Mouse (Mus musculus) monocyte, adult 5-6 weeks (primary cell): ENCODE measurements around the gene Tbl2. TPM values are rescaled to one million over a fixed set of nuclear protein-coding genes. Genes with fewer than 3 reads are reported as not detected.

ENCODE experiments used
- ATAC-seq: fragments of 153-309, 156-312 bp; replicated peaks from 2 replicates; pipeline ENCODE4 v1.8.0; 2017; ENCODE audit warnings: mild to moderate bottlenecking; ENCODE audit not compliant: low TSS enrichment, insufficient number of reproducible peaks, severe bottlenecking, poor library complexity, low FRiP score
- total RNA-seq: library from RNA; stranded (forward); fragments of 200-1000, 200-491, 200-594 nt; gene quantifications from 3 replicates; pipeline ENCODE4 v1.2.3, GENCODE M21; 2017

Gene Tbl2
- 4.3 to 9.9 TPM (median 9.6 TPM) in 3 replicates for total RNA-seq

- peak; percentile 92 for ATAC-seq
These were observed at the start of gene Tbl2 for GRCm38 (mm10) chr5:135149053-135149819. Tbl2 (plus strand) TSS chr5:135149657.

- ATAC-seq, result no peak
These were observed 48.5 kb upstream of the Tbl2 start for GRCm38 (mm10) chr5:135100981-135101380.

- no peak for ATAC-seq
These were observed 45.3 kb upstream of the Tbl2 start for GRCm38 (mm10) chr5:135103999-135104660.

GRCm38 (mm10) chr5:135106758-135107256 lies 42.6 kb upstream of the Tbl2 start:
- ATAC-seq, result peak; percentile 60

DNA sequence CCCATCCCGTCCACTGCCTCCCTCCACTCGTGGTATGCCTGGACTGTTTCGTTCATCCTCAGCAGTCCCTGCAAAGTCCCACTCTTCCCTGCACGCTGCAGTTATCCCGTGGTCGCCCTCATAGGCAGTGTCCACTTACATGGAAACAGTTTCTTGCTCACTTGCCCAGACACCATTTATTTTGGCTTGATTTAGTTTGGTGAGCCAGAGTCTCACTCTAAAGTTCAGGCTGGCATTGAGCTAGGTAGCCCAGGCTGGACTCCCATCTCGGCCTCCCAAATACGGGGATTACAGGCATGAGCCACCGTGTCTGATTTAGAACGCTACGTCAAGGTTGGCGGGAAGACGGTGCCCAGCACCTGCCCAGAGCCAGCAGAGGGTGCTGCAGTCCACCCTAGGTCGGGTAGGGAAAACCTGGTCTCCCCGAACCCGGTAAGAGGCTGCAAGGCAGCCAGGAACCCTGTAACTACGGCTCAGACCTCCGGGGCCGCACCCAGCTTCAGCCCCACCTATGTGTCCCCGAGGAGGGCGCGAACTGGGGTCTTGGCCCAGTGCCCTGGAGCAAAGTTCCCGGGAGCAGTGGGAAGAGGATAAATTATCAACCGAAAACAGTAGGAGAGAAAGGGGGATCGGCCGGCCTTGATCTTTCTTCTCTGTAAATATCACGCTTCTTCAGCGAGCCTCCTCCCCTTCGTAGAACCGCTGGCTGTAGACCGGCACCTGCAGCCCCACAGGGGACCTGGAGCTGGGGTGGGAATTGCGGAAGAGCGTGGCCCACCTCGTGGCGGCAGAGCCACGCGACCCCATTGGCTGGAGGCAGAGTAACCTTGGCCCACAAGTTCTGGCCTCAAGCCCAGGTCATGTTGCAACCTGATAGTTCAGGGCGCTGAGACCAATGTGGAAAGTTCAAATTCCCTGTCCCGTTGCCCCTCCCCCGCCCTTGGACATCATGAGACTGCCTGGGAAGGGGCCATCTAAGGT lies 41.6 kb upstream of the Tbl2 start:
- ATAC-seq, result peak; percentile 13; the same call in 1 of the 2 replicates

DNA sequence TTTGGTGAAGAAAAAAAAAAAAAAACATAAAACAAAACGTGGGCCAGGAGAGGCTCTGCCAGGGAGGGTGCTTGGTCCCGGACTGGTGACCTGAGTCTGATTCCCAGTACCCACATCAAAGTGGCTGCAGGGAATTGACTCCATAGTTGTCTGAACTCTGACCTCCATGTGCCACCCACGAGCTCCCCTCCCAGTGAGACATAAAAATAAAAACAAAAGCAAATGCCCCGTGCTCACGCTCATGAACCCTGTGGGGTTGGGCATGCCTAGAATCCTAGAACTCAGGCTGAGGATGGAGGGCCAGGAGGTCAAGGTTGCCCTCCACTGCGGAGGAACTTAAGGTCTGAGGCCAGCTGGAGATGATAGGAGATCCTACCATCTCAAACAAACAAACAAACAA lies 40.4 kb upstream of the Tbl2 start:
- no peak for ATAC-seq

- no peak for ATAC-seq
These were observed 40.0 kb upstream of the Tbl2 start for GRCm38 (mm10) chr5:135109426-135109825.

DNA sequence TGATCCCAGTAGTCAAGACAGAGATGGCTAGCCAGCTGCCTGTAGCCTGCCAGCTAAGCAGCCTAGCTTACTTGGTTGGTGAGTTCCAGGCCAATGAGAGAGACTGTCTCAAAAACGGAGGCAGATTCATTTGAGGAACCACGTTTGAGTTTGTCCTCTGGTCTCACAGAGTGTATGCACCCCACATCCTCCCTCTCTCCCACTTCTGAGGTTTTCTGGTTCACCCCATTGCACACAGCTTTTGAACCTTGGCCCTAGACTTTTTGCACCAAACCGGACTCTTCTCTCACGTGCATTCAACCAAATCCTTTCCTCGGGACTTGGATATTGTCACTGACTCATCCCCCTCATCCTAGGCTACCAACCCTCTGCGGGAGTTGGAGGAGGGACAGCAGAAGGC lies 39.5 kb upstream of the Tbl2 start:
- ATAC-seq, result no peak

- no peak for ATAC-seq
These were observed 35.7 kb upstream of the Tbl2 start for GRCm38 (mm10) chr5:135113782-135114181.

DNA sequence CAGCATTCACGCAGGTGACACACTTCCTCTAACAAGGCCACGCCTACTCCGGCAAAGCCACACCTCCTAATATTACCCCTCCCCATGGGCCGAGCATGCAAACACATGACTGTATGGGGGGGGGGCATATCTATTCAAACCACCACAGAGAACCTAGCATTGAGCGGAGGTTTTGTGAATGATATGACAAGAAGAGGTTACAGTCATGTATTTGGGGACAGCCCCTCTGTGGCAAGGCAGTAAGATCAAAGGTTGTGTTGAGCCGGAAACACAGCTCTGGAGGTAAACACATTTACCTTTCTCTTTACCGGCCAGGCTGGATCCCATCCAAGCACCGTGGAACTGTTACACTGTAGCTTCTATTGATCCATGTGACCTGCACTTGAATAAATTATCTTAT lies 34.2 kb upstream of the Tbl2 start:
- no peak for ATAC-seq

DNA sequence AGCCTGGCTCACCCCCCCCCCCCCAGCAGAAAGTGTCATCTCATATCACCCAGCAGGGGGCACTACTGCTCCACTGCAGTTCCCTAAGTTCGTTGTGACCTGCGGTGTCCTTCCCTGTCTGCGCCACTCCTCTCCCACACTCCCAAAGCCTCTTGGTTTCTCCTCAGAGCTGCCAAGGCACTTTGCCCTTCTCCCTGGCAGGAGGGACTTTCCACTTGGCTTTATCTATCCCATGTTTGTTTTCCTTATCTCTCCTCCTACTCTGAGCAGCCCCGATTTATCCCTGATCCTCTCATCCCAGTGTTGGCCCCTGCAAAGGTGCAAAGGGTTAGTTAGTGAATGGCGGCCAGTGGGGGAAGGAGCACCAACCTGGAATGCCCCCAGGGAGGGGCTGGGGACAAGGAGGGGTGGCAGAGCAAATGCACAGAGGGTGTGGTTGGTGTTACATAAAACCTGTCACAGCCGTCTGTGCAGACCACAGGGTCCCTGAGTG lies 30.8 kb upstream of the Tbl2 start:
- peak; percentile 75 for ATAC-seq

GRCm38 (mm10) chr5:135120753-135121152 lies 28.7 kb upstream of the Tbl2 start:
- no peak for ATAC-seq

GRCm38 (mm10) chr5:135126121-135126520 lies 23.3 kb upstream of the Tbl2 start:
- ATAC-seq, result 0 out of 2 replicates have a peak, but pooled peaks have one; percentile 24

DNA sequence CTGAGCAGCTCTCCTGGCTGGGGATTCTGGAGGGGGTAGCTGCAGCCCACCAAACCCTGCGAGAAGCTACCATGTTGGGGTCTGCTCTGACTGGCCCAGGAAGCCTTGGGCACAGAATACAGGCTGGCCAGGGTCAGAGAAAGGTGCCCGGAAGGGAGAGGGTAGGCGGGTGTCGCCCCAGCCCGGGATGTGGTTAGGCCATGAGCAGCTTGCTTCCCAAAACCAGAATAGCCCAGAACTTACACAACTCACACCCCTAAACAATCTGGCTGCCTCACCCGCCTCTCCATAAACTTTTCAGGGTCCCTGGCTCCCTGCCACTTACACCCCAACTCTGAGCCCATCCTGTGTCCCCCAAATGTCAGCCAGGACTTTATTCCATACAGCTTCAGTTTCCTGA lies 21.8 kb upstream of the Tbl2 start:
- peak; percentile 79 for ATAC-seq

GRCm38 (mm10) chr5:135129747-135130146 lies 19.7 kb upstream of the Tbl2 start:
- ATAC-seq, result no peak

GRCm38 (mm10) chr5:135133736-135134405 lies 15.6 kb upstream of the Tbl2 start:
- peak; percentile 45 for ATAC-seq

- peak; percentile 61 for ATAC-seq
These were observed 14.9 kb upstream of the Tbl2 start for GRCm38 (mm10) chr5:135134534-135134933.

DNA sequence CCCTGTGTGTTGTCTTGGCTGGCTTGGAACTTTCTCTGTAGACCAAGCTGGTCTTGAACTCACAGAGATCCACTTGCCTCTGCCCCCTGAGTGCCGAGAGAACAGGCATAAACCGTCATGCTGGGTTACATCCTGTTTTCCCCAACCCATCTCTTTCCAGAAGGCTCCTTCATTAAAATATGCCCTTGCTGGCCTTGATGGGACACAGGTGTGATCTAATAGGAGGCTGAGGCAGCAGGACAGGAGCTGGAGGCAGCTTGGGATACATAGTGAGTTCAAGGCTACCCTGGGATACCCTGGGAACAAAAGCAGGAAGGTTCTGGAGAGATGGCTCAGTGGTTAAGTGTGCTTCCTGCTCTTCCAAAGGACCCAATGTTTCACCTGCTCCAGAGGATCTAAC lies 9.6 kb upstream of the Tbl2 start:
- ATAC-seq, result no peak
